In genomic region chr5:90700178-90700577, GRCm38 (mm10) we compare ENCODE assay signal across 24 mouse cellular contexts. TPM values are rescaled to one million over a fixed set of nuclear protein-coding genes. Genes with fewer than 3 reads are reported as not detected.
DNase-seq lines count a peak whose midpoint lies in the region; ATAC-seq lines count a peak whose summit lies in the region.
"Had no signal": no experiment of that assay in that cellular context is flagged by ENCODE, and none has a peak within 500 bp of the region (broad histone marks: within the 10 kb centered on the region; RNA-seq: fewer than 3 reads in every experiment).

No protein-coding gene starts in this region.

- H3K9me3 ChIP-seq in heart, embryonic 10.5 days: no peaks in the 10 kb centered on the region
- H3K9me3 ChIP-seq in midbrain, embryonic 11.5 days (ENCODE audit: control insufficient read depth, low read length): no peaks in the 10 kb centered on the region
- no peaks in the 10 kb centered on the region for H3K9me3 ChIP-seq in midbrain, embryonic 10.5 days (replicated peaks)
- H3K9me3 ChIP-seq: embryonic facial prominence, embryonic 10.5 days; forebrain, embryonic 13.5 days; heart, embryonic 15.5 days; hindbrain, embryonic 10.5 days had no signal

- no peaks in the 10 kb centered on the region for H3K27me3 ChIP-seq in heart, embryonic 10.5 days (ENCODE audit: insufficient read depth, poor library complexity, severe bottlenecking)
- no peaks in the 10 kb centered on the region for H3K27me3 ChIP-seq in midbrain, embryonic 11.5 days (ENCODE audit: control insufficient read depth, insufficient read depth, low read length)
- no peaks in the 10 kb centered on the region for H3K27me3 ChIP-seq in midbrain, embryonic 10.5 days (ENCODE audit: low read depth, poor library complexity, severe bottlenecking)
- H3K27me3 ChIP-seq: forebrain, embryonic 13.5 days; heart, embryonic 15.5 days had no signal

- H3K27ac ChIP-seq in heart, embryonic 10.5 days: no peak overlapping the region
- H3K27ac ChIP-seq in midbrain, embryonic 11.5 days (ENCODE audit: low read depth, low read length): no peak overlapping the region
- H3K27ac ChIP-seq in midbrain, embryonic 10.5 days (replicated peaks): no peak overlapping the region
- H3K27ac ChIP-seq: embryonic facial prominence, embryonic 10.5 days; forebrain, embryonic 13.5 days; heart, embryonic 15.5 days; hindbrain, embryonic 10.5 days; hindbrain, embryonic 14.5 days had no signal

- H3K36me3 ChIP-seq in heart, embryonic 10.5 days: no peaks in the 10 kb centered on the region
- no peaks in the 10 kb centered on the region for H3K36me3 ChIP-seq in midbrain, embryonic 11.5 days (ENCODE audit: control insufficient read depth, insufficient read depth, low read length)
- no peaks in the 10 kb centered on the region for H3K36me3 ChIP-seq in midbrain, embryonic 10.5 days
- H3K36me3 ChIP-seq: embryonic facial prominence, embryonic 10.5 days; heart, embryonic 15.5 days; hindbrain, embryonic 10.5 days had no signal

- H3K9ac ChIP-seq in midbrain, embryonic 11.5 days (ENCODE audit: low read length): no peak overlapping the region
- H3K9ac ChIP-seq: forebrain, embryonic 13.5 days; forebrain, postnatal 0 days; heart, embryonic 15.5 days; hindbrain, embryonic 14.5 days had no signal

- H3K4me3 ChIP-seq in heart, embryonic 10.5 days: no peak overlapping the region
- no peak overlapping the region for H3K4me3 ChIP-seq in midbrain, embryonic 11.5 days (ENCODE audit: low read depth, low read length)
- H3K4me3 ChIP-seq in midbrain, embryonic 10.5 days: no peak overlapping the region
- H3K4me3 ChIP-seq: embryonic facial prominence, embryonic 10.5 days; forebrain, embryonic 13.5 days; heart, embryonic 15.5 days; hindbrain, embryonic 10.5 days had no signal

- H3K4me1 ChIP-seq in heart, embryonic 10.5 days: no peaks in the 10 kb centered on the region
- no peaks in the 10 kb centered on the region for H3K4me1 ChIP-seq in midbrain, embryonic 11.5 days (ENCODE audit: control insufficient read depth, insufficient read depth, low read length)
- peaks cover 7% of the 10 kb centered on the region for H3K4me1 ChIP-seq in midbrain, embryonic 10.5 days
- H3K4me1 ChIP-seq: forebrain, embryonic 13.5 days; heart, embryonic 15.5 days; hindbrain, embryonic 10.5 days had no signal

- WGBS in heart, embryonic 10.5 days: 87% methylated on average over 7 of the region's 7 CpGs
- 87% methylated on average over 7 of the region's 7 CpGs for WGBS in midbrain, embryonic 11.5 days
- WGBS in midbrain, embryonic 10.5 days: 93% methylated on average over 7 of the region's 7 CpGs

- ATAC-seq in midbrain, embryonic 11.5 days (ENCODE audit: low FRiP score): no peak
- peak; percentile 57 for ATAC-seq in megakaryocyte, adult 5-6 weeks (ENCODE audit: poor library complexity, severe bottlenecking)
- ATAC-seq: forebrain, embryonic 13.5 days; forebrain, postnatal 0 days had no signal

- peak; percentile 12 for DNase-seq in heart, adult 8-10 months (ENCODE audit: low spot score)
- DNase-seq in heart, embryonic 10.5 days (ENCODE audit: low spot score): no peak
- DNase-seq in midbrain, embryonic 11.5 days (ENCODE audit: low spot score, missing footprints): peak; percentile 72
- no peak for DNase-seq in midbrain, embryonic 10.5 days (ENCODE audit: low spot score)
- DNase-seq in kidney, postnatal 14 days: no peak
- no peak for DNase-seq in adrenal gland, adult (ENCODE audit: inconsistent age in 2 of 2, low spot score in 1 of 2)
- DNase-seq: adrenal gland, postnatal 14 days; cerebellum, adult 18-20 months; cerebellum, adult 9-11 months; cerebellum, postnatal 36 days; forebrain, postnatal 0 days; gastrocnemius, postnatal 14 days; heart, adult 11 months; heart, postnatal 14 days had no signal

- H3K4me2 ChIP-seq in midbrain, embryonic 11.5 days: no peak overlapping the region
- H3K4me2 ChIP-seq: forebrain, embryonic 13.5 days; heart, embryonic 11.5 days; heart, embryonic 15.5 days; hindbrain, embryonic 14.5 days had no signal

RNA-seq across cellular contexts. Expression of gene Cxcl5, which starts 59.0 kb away (rescaled TPM):
- total RNA-seq in heart, adult 8-10 months (2022): under 1 TPM in 2 of 4 experiments, not detected in 2; 0.14 to 0.16 TPM
- 0.21 TPM in 1 of 2 replicates, not detected in the other for polyA plus RNA-seq in heart, embryonic 10.5 days (2016; fragmentation: Nextera tagmentation; extraction: Ambion mirVana)
- polyA plus RNA-seq in midbrain, embryonic 11.5 days (2014; fragmentation: Nextera tagmentation; extraction: Ambion mirVana): 0.11 and 0.26 TPM in 2 replicates
- polyA plus RNA-seq in midbrain, embryonic 10.5 days (2016; fragmentation: Nextera tagmentation; extraction: Ambion mirVana): 0.07 TPM in 1 of 2 replicates, not detected in the other
- total RNA-seq in megakaryocyte, adult 5-6 weeks (2015): not detected in 2 replicates
- total RNA-seq in megakaryocyte, adult 5-6 weeks (2017): not detected in 2 replicates
- total RNA-seq: adrenal gland, adult 18-20 months; adrenal gland, postnatal 14 days; gastrocnemius, adult 18-20 months; gastrocnemius, postnatal 14 days; MEL had no signal
- polyA plus RNA-seq: forebrain, embryonic 13.5 days; heart, embryonic 15.5 days; hindbrain, embryonic 10.5 days had no signal

RNA-seq across cellular contexts. Expression of gene Rassf6, which starts 59.7 kb away (rescaled TPM):
- not detected for total RNA-seq in heart, adult 8-10 months (2022)
- 0.54 and 1.8 TPM in 2 replicates for polyA plus RNA-seq in heart, embryonic 10.5 days (2016; fragmentation: Nextera tagmentation; extraction: Ambion mirVana)
- polyA plus RNA-seq in midbrain, embryonic 11.5 days (2014; fragmentation: Nextera tagmentation; extraction: Ambion mirVana): 0.27 and 0.34 TPM in 2 replicates
- polyA plus RNA-seq in midbrain, embryonic 10.5 days (2016; fragmentation: Nextera tagmentation; extraction: Ambion mirVana): 0.37 TPM in 1 of 2 replicates, not detected in the other
- not detected in 2 replicates for total RNA-seq in megakaryocyte, adult 5-6 weeks (2015)
- not detected in 2 replicates for total RNA-seq in megakaryocyte, adult 5-6 weeks (2017)
- total RNA-seq: gastrocnemius, adult 18-20 months; gastrocnemius, postnatal 14 days; heart, postnatal 14 days; MEL had no signal
- polyA plus RNA-seq: forebrain, embryonic 13.5 days had no signal

Comparison
In these comparisons a context has a peak if more than half of its experiments do, and no peak if none do; other contexts are left out.
1. DNase-seq: peak in heart, adult 8-10 months (single experiment) and midbrain, embryonic 11.5 days (single experiment); none in heart, embryonic 10.5 days (single experiment), midbrain, embryonic 10.5 days (single experiment), kidney, postnatal 14 days (single experiment) and adrenal gland, adult (0 of 2).